24 mouse cellular contexts compared by ENCODE assay signal in the genomic region with DNA sequence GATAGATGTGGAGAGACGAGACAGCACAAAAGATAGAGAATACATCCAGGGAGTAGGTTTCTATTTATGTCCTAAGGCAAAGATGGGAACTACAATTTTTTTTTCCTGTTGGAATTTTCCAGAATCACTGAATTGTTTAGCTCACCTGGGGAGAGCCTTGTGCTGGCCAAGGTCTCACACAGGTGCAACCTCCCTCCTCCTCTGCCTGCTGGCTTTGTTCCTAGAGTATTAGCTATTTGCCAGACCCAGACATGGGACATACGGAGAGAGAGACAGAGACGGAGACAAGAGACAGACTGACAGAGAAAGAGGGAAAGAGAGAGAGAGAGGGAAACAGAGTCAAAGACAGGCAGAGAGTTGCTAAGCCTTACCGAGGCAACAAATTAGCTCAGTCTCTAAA. TPM values are rescaled to one million over a fixed set of nuclear protein-coding genes. Genes with fewer than 3 reads are reported as not detected.
DNase-seq lines count a peak whose midpoint lies in the region; ATAC-seq and TF ChIP-seq lines count a peak whose summit lies in the region.
"Had no signal": no experiment of that assay in that cellular context is flagged by ENCODE, and none has a peak within 500 bp of the region (broad histone marks: within the 10 kb centered on the region; RNA-seq: fewer than 3 reads in every experiment).

No protein-coding gene starts in this region.

- WGBS in forebrain, embryonic 16.5 days, result 86% methylated on average over 4 of the region's 4 CpGs

- H3K4me1 ChIP-seq in forebrain, embryonic 16.5 days (replicated peaks; ENCODE audit: control insufficient read depth, insufficient read depth, low read length), result no peaks in the 10 kb centered on the region
- H3K4me1 ChIP-seq: embryonic facial prominence, embryonic 12.5 days; forebrain, embryonic 12.5 days; hindbrain, embryonic 12.5 days had no signal

- intact Hi-C loops in gastrocnemius, adult 2 months (cut with DNase I), result no loop called here

- H3K4me3 ChIP-seq in forebrain, embryonic 16.5 days (replicated peaks; ENCODE audit: low read length), result no peak overlapping the region
- no peak overlapping the region for H3K4me3 ChIP-seq in gastrocnemius, adult 2 months
- H3K4me3 ChIP-seq: embryonic facial prominence, embryonic 12.5 days; forebrain, embryonic 12.5 days; hindbrain, embryonic 12.5 days had no signal

- no peak overlapping the region for H3K9ac ChIP-seq in forebrain, embryonic 16.5 days (replicated peaks; ENCODE audit: low read depth, low read length)
- H3K9ac ChIP-seq: embryonic facial prominence, embryonic 12.5 days; forebrain, embryonic 12.5 days; forebrain, postnatal 0 days; hindbrain, embryonic 12.5 days had no signal

- no peak overlapping the region for H3K27ac ChIP-seq in forebrain, embryonic 16.5 days (ENCODE audit: low read length)
- H3K27ac ChIP-seq in gastrocnemius, adult 2 months, result no peak overlapping the region
- H3K27ac ChIP-seq: embryonic facial prominence, embryonic 12.5 days; forebrain, embryonic 12.5 days; hindbrain, embryonic 12.5 days had no signal

- H3K4me2 ChIP-seq in forebrain, embryonic 16.5 days (ENCODE audit: low read length), result no peak overlapping the region
- H3K4me2 ChIP-seq: embryonic facial prominence, embryonic 12.5 days; forebrain, embryonic 12.5 days; hindbrain, embryonic 12.5 days had no signal

- no peaks in the 10 kb centered on the region for H3K27me3 ChIP-seq in forebrain, embryonic 16.5 days (replicated peaks; ENCODE audit: control insufficient read depth, insufficient read depth, low read length)
- H3K27me3 ChIP-seq: embryonic facial prominence, embryonic 12.5 days; forebrain, embryonic 12.5 days; hindbrain, embryonic 12.5 days had no signal

- no peaks in the 10 kb centered on the region for H3K9me3 ChIP-seq in forebrain, embryonic 16.5 days (ENCODE audit: control insufficient read depth, low read length)
- H3K9me3 ChIP-seq: forebrain, embryonic 12.5 days; G1E; hindbrain, embryonic 12.5 days had no signal

- no peaks in the 10 kb centered on the region for H3K36me3 ChIP-seq in forebrain, embryonic 16.5 days (ENCODE audit: control insufficient read depth, insufficient read depth)
- H3K36me3 ChIP-seq: embryonic facial prominence, embryonic 12.5 days; forebrain, embryonic 12.5 days; G1E; hindbrain, embryonic 12.5 days had no signal

- no peak for TF ChIP-seq CTCF in gastrocnemius, adult 2 months (IDR thresholded peaks at IDR 0.05)

- peak; percentile 70; the same call in 1 of the 2 replicates for ATAC-seq in cerebellum, adult (ENCODE audit: insufficient number of reproducible peaks, low FRiP score, low TSS enrichment)
- ATAC-seq in forebrain, embryonic 16.5 days, result no peak
- ATAC-seq: CD4-positive, CD25-positive, alpha-beta regulatory T cell, adult 4 months; forebrain, postnatal 0 days; hindbrain, embryonic 16.5 days; inflammation-experienced regulatory T-cells, adult 6 months; intestine, postnatal 0 days had no signal

- DNase-seq in cerebellum, postnatal 4 days (ENCODE audit: low spot score in 2 of 2), result no peak
- DNase-seq in cerebellum, adult 9-10 months, result peak; percentile 94
- peak; percentile 66 to 73 for DNase-seq in cerebellum, postnatal 25 days
- no peak for DNase-seq in retina, embryonic 14.5 days (ENCODE audit: low spot score)
- no peak for DNase-seq in gastrocnemius, adult 2 months
- DNase-seq: adrenal gland, adult 8-10 months; adrenal gland, postnatal 36 days; B cell, adult 2 months; forebrain, postnatal 0 days; gastrocnemius, postnatal 36 days; heart, adult 11 months; heart, postnatal 10 days; heart, postnatal 4 days; kidney, adult 8-10 months had no signal

RNA-seq across cellular contexts. Expression of gene Slc16a6, which starts 52.2 kb away (rescaled TPM):
- polyA plus RNA-seq in forebrain, embryonic 16.5 days (2015; fragmentation: Nextera tagmentation; extraction: Ambion mirVana), result 4.1 and 5.4 TPM in 2 replicates
- 1 to 10 TPM; 7.4 to 9.2 TPM for total RNA-seq in gastrocnemius, adult 2 months (2021)

RNA-seq across cellular contexts. Expression of gene Arsg, which starts 52.4 kb away (rescaled TPM):
- 3.2 and 4.1 TPM in 2 replicates for polyA plus RNA-seq in forebrain, embryonic 16.5 days (2015; fragmentation: Nextera tagmentation; extraction: Ambion mirVana)
- total RNA-seq in gastrocnemius, adult 2 months (2021), result under 1 TPM; 0.84 to 0.86 TPM

Comparison
In these comparisons a context has a peak if more than half of its experiments do, and no peak if none do; other contexts are left out.
1. DNase-seq: peak in cerebellum, adult 9-10 months (single experiment) and cerebellum, postnatal 25 days (2 of 2); none in cerebellum, postnatal 4 days (0 of 2), retina, embryonic 14.5 days (single experiment) and gastrocnemius, adult 2 months (single experiment).